Mouse (Mus musculus): ENCODE results near the gene Ezr.
"Not testable (repeated sequence)": the region's sequence is repeated elsewhere in the genome, so short reads cannot be mapped to it uniquely, and the experiment has no call there.

DNA sequence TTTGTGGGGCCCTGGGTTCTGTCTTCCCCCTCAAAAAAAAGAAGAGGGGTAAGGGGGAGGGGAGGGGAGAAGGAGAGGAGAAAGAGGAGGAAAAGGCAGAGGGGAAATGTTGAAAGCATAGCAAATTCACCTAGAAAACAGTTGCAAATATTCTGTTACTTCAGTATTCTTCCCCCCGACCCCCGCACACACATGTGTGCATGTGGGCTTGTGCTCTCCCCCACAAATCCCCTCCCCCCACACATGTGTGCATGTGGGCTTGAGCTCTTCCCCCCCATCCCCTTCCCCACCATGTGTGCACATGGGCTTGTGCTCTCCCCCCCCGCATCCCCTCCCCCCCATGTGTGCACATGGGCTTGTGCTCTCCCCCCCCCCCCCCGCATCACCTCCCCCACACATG, 93.2 kb downstream of the Ezr start:
- not testable (repeated sequence) for TF ChIP-seq MAX (IDR thresholded peaks at IDR 0.05; ENCODE audit: low read depth); CEBPB (IDR thresholded peaks at IDR 0.05; ENCODE audit: insufficient read depth, poor library complexity, severe bottlenecking)
